Mouse (Mus musculus) liver, embryonic 13.5 days (tissue): ENCODE results near the gene Ift74. TPM values are rescaled to one million over a fixed set of nuclear protein-coding genes. Genes with fewer than 3 reads are reported as not detected.

Experiments used
- ATAC-seq: fragments of 200-750 bp; cut with Nextera tagmentation; 2 replicates; pipeline ENCODE4 v1.8.0; 2017; ENCODE audit warnings: low read depth, mild to moderate bottlenecking, moderate number of reproducible peaks, moderate library complexity
- DNase-seq: peaks from one replicate; pipeline ENCODE4 v3.0.0; 2022
- H3K27ac ChIP-seq: fragments of 300-500 bp; sonication (generic); 2 replicates; pipeline ENCODE4 v1.5.1; 2015; ENCODE audit warnings: moderate library complexity, mild to moderate bottlenecking, inconsistent platforms
- H3K27me3 ChIP-seq: fragments of 300-500 bp; sonication (generic); 2 replicates; pipeline ENCODE4 v1.6.1; 2015; ENCODE audit warnings: mild to moderate bottlenecking, inconsistent platforms
- H3K36me3 ChIP-seq: fragments of 300-500 bp; sonication (generic); 2 replicates; pipeline ENCODE4 v1.6.1; 2015; ENCODE audit warnings: mild to moderate bottlenecking, inconsistent platforms
- H3K4me1 ChIP-seq: fragments of 300-500 bp; sonication (generic); replicated peaks from 2 replicates; pipeline ENCODE4 v1.6.1; 2015; ENCODE audit warnings: inconsistent platforms
- H3K4me2 ChIP-seq: fragments of 300-500 bp; sonication (generic); 2 replicates; pipeline ENCODE4 v1.6.1; 2015; ENCODE audit warnings: inconsistent platforms, mild to moderate bottlenecking, moderate library complexity
- H3K4me3 ChIP-seq: fragments of 300-500 bp; sonication (generic); replicated peaks from 2 replicates; pipeline ENCODE4 v1.5.1; 2015; ENCODE audit warnings: mild to moderate bottlenecking, inconsistent platforms
- H3K9ac ChIP-seq: fragments of 300-500 bp; sonication (generic); 2 replicates; pipeline ENCODE4 v1.6.1; 2015; ENCODE audit warnings: mild to moderate bottlenecking, inconsistent platforms
- H3K9me3 ChIP-seq: fragments of 300-500 bp; sonication (generic); replicated peaks from 2 replicates; pipeline ENCODE4 v1.6.1; 2016; ENCODE audit warnings: inconsistent platforms
- WGBS: fragments of 180-500 bp; shearing (Covaris S2); methylation state at CpG from one replicate; pipeline ENCODE4 v1.1.7; 2015; ENCODE audit not compliant: insufficient replicate concordance; 5-methylcytosine and 5-hydroxymethylcytosine counted together
- polyA plus RNA-seq: library from polyadenylated mRNA; unstranded; fragments of >200 nt; fragmentation: Nextera tagmentation; extraction: Ambion mirVana; gene quantifications from 2 replicates; pipeline ENCODE4 v1.2.1, GENCODE M21; 2015

Ift74 gene
- polyA plus RNA-seq, 1 experiment from 2014 or later = 4.3 TPM

- no peak for DNase-seq
- Histone ChIP-seq H3K27ac (no peak overlapping the region), H3K9me3 (no peaks in the 10 kb centered on the region), H3K9ac (no peak overlapping the region), H3K4me1 (no peaks in the 10 kb centered on the region), H3K27me3 (no peaks in the 10 kb centered on the region), H3K4me3 (no peak overlapping the region), H3K36me3 (no peaks in the 10 kb centered on the region), H3K4me2 (no peak overlapping the region)
- WGBS = 50% methylated on average over 3 of the region's 3 CpGs
- ATAC-seq = no peak
Observed at GRCm38 (mm10) chr4:94696368-94696767, 82.1 kb downstream of the Ift74 start.

- DNase-seq (no peak), ATAC-seq (no peak)
- 29% methylated on average over 2 of the region's 2 CpGs for WGBS
- Histone ChIP-seq H3K9ac (no peak overlapping the region), H3K27ac (no peak overlapping the region), H3K4me2 (no peak overlapping the region), H3K9me3 (no peaks in the 10 kb centered on the region), H3K27me3 (no peaks in the 10 kb centered on the region), H3K4me3 (no peak overlapping the region), H3K36me3 (no peaks in the 10 kb centered on the region), H3K4me1 (no peaks in the 10 kb centered on the region)
Observed at GRCm38 (mm10) chr4:94711002-94711401, 96.7 kb downstream of the Ift74 start.

- no peak overlapping the region for H3K27ac ChIP-seq
- no peaks in the 10 kb centered on the region for H3K4me1 ChIP-seq
- no peaks in the 10 kb centered on the region for H3K36me3 ChIP-seq
- no peak for ATAC-seq
- H3K27me3 ChIP-seq = no peaks in the 10 kb centered on the region
- H3K9me3 ChIP-seq = no peaks in the 10 kb centered on the region
- 38% methylated on average over 4 of the region's 4 CpGs for WGBS
- no peak overlapping the region for H3K4me2 ChIP-seq
- H3K4me3 ChIP-seq = no peak overlapping the region
- no peak for DNase-seq
- no peak overlapping the region for H3K9ac ChIP-seq
Observed at GRCm38 (mm10) chr4:94711426-94711825, 97.1 kb downstream of the Ift74 start.

GRCm38 (mm10) chr4:94713741-94714140 is 99.5 kb downstream of the Ift74 start:
- no peak overlapping the region for H3K4me2 ChIP-seq
- no peaks in the 10 kb centered on the region for H3K27me3 ChIP-seq
- H3K36me3 ChIP-seq = no peaks in the 10 kb centered on the region
- H3K4me3 ChIP-seq = no peak overlapping the region
- DNase-seq (no peak), ATAC-seq (no peak)
- no peak overlapping the region for H3K9ac ChIP-seq
- no peaks in the 10 kb centered on the region for H3K4me1 ChIP-seq
- no peak overlapping the region for H3K27ac ChIP-seq
- H3K9me3 ChIP-seq = no peaks in the 10 kb centered on the region

- H3K36me3 ChIP-seq = no peaks in the 10 kb centered on the region
- ATAC-seq (no peak), DNase-seq (no peak)
- H3K9me3 ChIP-seq = no peaks in the 10 kb centered on the region
- no peak overlapping the region for H3K4me2 ChIP-seq
- no peak overlapping the region for H3K9ac ChIP-seq
- H3K4me1 ChIP-seq = no peaks in the 10 kb centered on the region
- H3K27me3 ChIP-seq = no peaks in the 10 kb centered on the region
- H3K27ac ChIP-seq = no peak overlapping the region
- WGBS = 35% methylated on average over 6 of the region's 6 CpGs
- H3K4me3 ChIP-seq = no peak overlapping the region
Observed at GRCm38 (mm10) chr4:94715166-94715565, 100.9 kb downstream of the Ift74 start.

GRCm38 (mm10) chr4:94725799-94726198 is 111.5 kb downstream of the Ift74 start:
- H3K27me3 ChIP-seq = no peaks in the 10 kb centered on the region
- no peak overlapping the region for H3K27ac ChIP-seq
- 53% methylated on average over 4 of the region's 4 CpGs for WGBS
- no peak overlapping the region for H3K4me3 ChIP-seq
- H3K36me3 ChIP-seq = no peaks in the 10 kb centered on the region
- no peaks in the 10 kb centered on the region for H3K9me3 ChIP-seq
- no peaks in the 10 kb centered on the region for H3K4me1 ChIP-seq
- no peak overlapping the region for H3K4me2 ChIP-seq
- DNase-seq = no peak
- no peak for ATAC-seq
- H3K9ac ChIP-seq = no peak overlapping the region

GRCm38 (mm10) chr4:94732721-94733120 is 118.4 kb downstream of the Ift74 start:
- no peak overlapping the region for H3K27ac ChIP-seq
- no peaks in the 10 kb centered on the region for H3K27me3 ChIP-seq
- H3K9ac ChIP-seq = no peak overlapping the region
- ATAC-seq (no peak), DNase-seq (no peak)
- H3K4me1 ChIP-seq = peaks cover under 1% of the 10 kb centered on the region; the same call in 1 of the 2 replicates
- H3K36me3 ChIP-seq = no peaks in the 10 kb centered on the region
- H3K4me3 ChIP-seq = no peak overlapping the region
- no peaks in the 10 kb centered on the region for H3K9me3 ChIP-seq
- no peak overlapping the region for H3K4me2 ChIP-seq

GRCm38 (mm10) chr4:94737326-94738295 is 123.3 kb downstream of the Ift74 start:
- no peak overlapping the region for H3K27ac ChIP-seq
- H3K27me3 ChIP-seq = no peaks in the 10 kb centered on the region
- no peaks in the 10 kb centered on the region for H3K36me3 ChIP-seq
- peaks cover 14% of the 10 kb centered on the region for H3K4me1 ChIP-seq
- no peak overlapping the region for H3K4me2 ChIP-seq
- no peak overlapping the region for H3K9ac ChIP-seq
- DNase-seq (no peak), ATAC-seq (peak; percentile 48; the same call in 1 of the 2 replicates)
- WGBS = 25% methylated on average over 5 of the region's 5 CpGs
- no peaks in the 10 kb centered on the region for H3K9me3 ChIP-seq
- no peak overlapping the region for H3K4me3 ChIP-seq

GRCm38 (mm10) chr4:94738838-94739731 is 124.8 kb downstream of the Ift74 start, which contains the start of gene Tek:
Gene Tek, plus strand, starts transcription at chr4:94739289.
- ATAC-seq (peak; percentile 63), DNase-seq (no peak)
- Histone ChIP-seq H3K4me3 (peak within 1 kb of the TSS; percentile 41), H3K9ac (no peak within 1 kb of the TSS; the same call in 1 of the 2 replicates), H3K9me3 (no peaks in the 10 kb centered on the region), H3K27ac (no peak within 1 kb of the TSS), H3K4me1 (peaks cover 14% of the 10 kb centered on the region), H3K4me2 (peak within 1 kb of the TSS; percentile 43), H3K36me3 (no peaks in the 10 kb centered on the region), H3K27me3 (no peaks in the 10 kb centered on the region)
- WGBS = 19% methylated on average over 16 of the region's 16 CpGs

- Histone ChIP-seq H3K9ac (no peak overlapping the region), H3K9me3 (no peaks in the 10 kb centered on the region), H3K4me2 (no peak overlapping the region), H3K4me3 (no peak overlapping the region), H3K36me3 (no peaks in the 10 kb centered on the region), H3K4me1 (peaks cover 18% of the 10 kb centered on the region), H3K27me3 (no peaks in the 10 kb centered on the region), H3K27ac (no peak overlapping the region)
- 17% methylated on average over 1 of the region's 1 CpGs for WGBS
- ATAC-seq (no peak), DNase-seq (no peak)
Observed at GRCm38 (mm10) chr4:94741824-94742223, 127.5 kb downstream of the Ift74 start.
